Mouse (Mus musculus): Measurements from ENCODE around the gene Fstl4.

- no peak for TF ChIP-seq MAFK (IDR thresholded peaks at IDR 0.05; ENCODE audit: insufficient read depth, low read depth, low read length)
- no peak for TF ChIP-seq HCFC1 (IDR thresholded peaks at IDR 0.05; ENCODE audit: borderline replicate concordance, insufficient read depth, low read length)
- TF ChIP-seq ZNF384 (IDR thresholded peaks at IDR 0.05; ENCODE audit: low read depth, low read length): no peak
These were observed 113.2 kb downstream of the Fstl4 start for GRCm38 (mm10) chr11:52877662-52878061.

Measured in ES-E14 (cell line).